Mouse (Mus musculus) embryonic facial prominence, embryonic 10.5 days (tissue): ENCODE data around the gene Ptprz1. TPM values are rescaled to one million over a fixed set of nuclear protein-coding genes. Genes with fewer than 3 reads are reported as not detected.
"Not testable (repeated sequence)": the region's sequence is repeated elsewhere in the genome, so short reads cannot be mapped to it uniquely, and the experiment has no call there.

Experiments
- DNase-seq: peaks from one replicate; pipeline ENCODE4 v3.0.0-alpha.2; 2017; ENCODE audit warnings: low spot score
- H3K27ac ChIP-seq: fragments of 300-500 bp; sonication (generic); replicated peaks from 2 replicates; pipeline ENCODE4 v1.5.1; 2016; ENCODE audit warnings: mild to moderate bottlenecking
- H3K27me3 ChIP-seq: fragments of 300-500 bp; sonication (generic); replicated peaks from 2 replicates; pipeline ENCODE4 v1.6.1; 2016; ENCODE audit warnings: low read depth, mild to moderate bottlenecking; ENCODE audit not compliant: poor library complexity, severe bottlenecking
- H3K36me3 ChIP-seq: fragments of 300-500 bp; sonication (generic); replicated peaks from 2 replicates; pipeline ENCODE4 v1.6.1; 2016; ENCODE audit warnings: mild to moderate bottlenecking, moderate library complexity
- H3K4me1 ChIP-seq: fragments of 300-500 bp; sonication (generic); 2 replicates; pipeline ENCODE4 v1.6.1; 2016
- H3K4me3 ChIP-seq: fragments of 300-500 bp; sonication (generic); 2 replicates; pipeline ENCODE4 v1.5.1; 2016; ENCODE audit warnings: mild to moderate bottlenecking, moderate library complexity
- H3K9me3 ChIP-seq: fragments of 300-500 bp; sonication (generic); 2 replicates; pipeline ENCODE4 v1.6.1; 2016; ENCODE audit warnings: mild to moderate bottlenecking
- WGBS: fragments of 180-500 bp; shearing (Covaris S2); methylation state at CpG from one replicate; pipeline ENCODE4 v1.1.7; 2016; 5-methylcytosine and 5-hydroxymethylcytosine counted together
- polyA plus RNA-seq: library from polyadenylated mRNA; unstranded; fragments of >200 nt; fragmentation: Nextera tagmentation; extraction: Ambion mirVana; gene quantifications from 2 replicates; pipeline ENCODE4 v1.2.1, GENCODE M21; 2016

Ptprz1 gene
- polyA plus RNA-seq, 1 experiment from 2014 or later = 9.9 TPM

DNA sequence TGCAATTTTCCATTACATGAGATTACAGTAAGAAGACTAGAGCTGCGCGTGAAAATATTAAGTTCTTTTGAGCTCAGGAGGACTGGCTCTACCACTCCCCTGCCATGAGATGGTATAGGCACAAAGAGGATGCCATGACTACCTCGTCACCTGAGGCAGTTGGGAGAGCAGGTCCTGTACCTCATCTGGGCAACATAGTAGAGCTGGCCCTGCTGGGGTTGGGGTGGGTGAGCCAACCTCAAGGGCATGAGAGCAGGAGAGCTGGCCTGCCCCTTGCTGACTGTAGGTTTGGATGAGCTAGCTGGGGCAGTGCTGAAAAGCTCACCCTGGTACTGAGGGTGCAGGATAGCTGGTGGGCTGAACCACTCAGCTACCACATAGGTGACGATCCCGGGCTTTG is 180.4 kb downstream of the Ptprz1 start:
- no peak for DNase-seq
- no peak overlapping the region for H3K4me3 ChIP-seq
- WGBS = 93% methylated on average over 5 of the region's 5 CpGs
- peaks cover 6% of the 10 kb centered on the region for H3K9me3 ChIP-seq
- H3K4me1 ChIP-seq = no peaks in the 10 kb centered on the region
- no peaks in the 10 kb centered on the region for H3K27me3 ChIP-seq
- no peak overlapping the region for H3K27ac ChIP-seq
- H3K36me3 ChIP-seq = peaks cover 7% of the 10 kb centered on the region; the same call in 1 of the 2 replicates

- WGBS = 78% methylated on average over 2 of the region's 2 CpGs
- H3K4me1 ChIP-seq = peaks cover 8% of the 10 kb centered on the region
These were observed 200.8 kb downstream of the Ptprz1 start for GRCm38 (mm10) chr6:23076060-23076459.

GRCm38 (mm10) chr6:23078273-23078672 is 203.0 kb downstream of the Ptprz1 start:
- Histone ChIP-seq H3K27ac (no peak overlapping the region), H3K4me1 (peaks cover 8% of the 10 kb centered on the region), H3K27me3 (no peaks in the 10 kb centered on the region), H3K36me3 (no peaks in the 10 kb centered on the region), H3K9me3 (no peaks in the 10 kb centered on the region), H3K4me3 (no peak overlapping the region)
- DNase-seq = no peak
- WGBS = 82% methylated on average over 2 of the region's 2 CpGs

More at GRCm38 (mm10) chr6:23076060-23076459, 200.8 kb downstream of the Ptprz1 start:
- Histone ChIP-seq H3K27ac (no peak overlapping the region), H3K4me3 (no peak overlapping the region), H3K27me3 (no peaks in the 10 kb centered on the region), H3K9me3 (no peaks in the 10 kb centered on the region), H3K36me3 (no peaks in the 10 kb centered on the region)
- DNase-seq = no peak

DNA sequence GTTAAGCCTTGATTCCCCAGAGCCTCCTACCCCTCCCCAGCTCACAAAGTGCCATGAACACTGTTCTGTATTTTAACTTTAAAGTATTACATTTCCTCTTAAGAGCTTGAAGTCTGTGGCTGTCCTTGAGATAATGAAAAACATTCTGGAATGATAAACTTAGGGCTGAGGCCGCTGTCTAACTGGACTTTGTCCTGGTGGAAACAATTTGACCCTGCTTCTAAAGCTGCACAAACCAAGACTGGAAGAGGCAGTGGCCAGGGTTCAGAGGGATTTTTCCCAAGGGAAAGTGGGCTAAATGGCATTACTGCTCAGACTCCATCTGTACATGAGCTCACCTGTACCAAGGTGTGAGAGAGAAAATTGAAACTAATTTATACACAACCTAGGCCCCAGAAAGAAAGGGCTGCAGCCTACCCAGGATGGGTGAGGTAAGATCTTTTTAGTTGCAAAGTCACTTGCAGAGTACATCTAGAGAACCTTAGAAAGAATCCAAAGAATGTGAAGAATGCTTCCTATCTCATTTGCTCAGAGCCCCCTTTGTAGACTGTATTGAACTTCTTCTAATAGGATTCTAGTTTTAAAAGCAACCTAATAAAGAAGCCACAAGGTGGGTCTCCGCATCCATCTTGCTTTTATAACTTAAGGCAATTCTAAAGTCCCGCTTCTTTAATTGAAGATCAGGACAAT is 204.8 kb downstream of the Ptprz1 start:
- Histone ChIP-seq H3K9me3 (no peaks in the 10 kb centered on the region), H3K36me3 (no peaks in the 10 kb centered on the region), H3K27ac (no peak overlapping the region), H3K27me3 (no peaks in the 10 kb centered on the region), H3K4me3 (no peak overlapping the region), H3K4me1 (peaks cover 8% of the 10 kb centered on the region)
- peak; percentile 12 for DNase-seq
- 49% methylated on average over 3 of the region's 3 CpGs for WGBS

DNA sequence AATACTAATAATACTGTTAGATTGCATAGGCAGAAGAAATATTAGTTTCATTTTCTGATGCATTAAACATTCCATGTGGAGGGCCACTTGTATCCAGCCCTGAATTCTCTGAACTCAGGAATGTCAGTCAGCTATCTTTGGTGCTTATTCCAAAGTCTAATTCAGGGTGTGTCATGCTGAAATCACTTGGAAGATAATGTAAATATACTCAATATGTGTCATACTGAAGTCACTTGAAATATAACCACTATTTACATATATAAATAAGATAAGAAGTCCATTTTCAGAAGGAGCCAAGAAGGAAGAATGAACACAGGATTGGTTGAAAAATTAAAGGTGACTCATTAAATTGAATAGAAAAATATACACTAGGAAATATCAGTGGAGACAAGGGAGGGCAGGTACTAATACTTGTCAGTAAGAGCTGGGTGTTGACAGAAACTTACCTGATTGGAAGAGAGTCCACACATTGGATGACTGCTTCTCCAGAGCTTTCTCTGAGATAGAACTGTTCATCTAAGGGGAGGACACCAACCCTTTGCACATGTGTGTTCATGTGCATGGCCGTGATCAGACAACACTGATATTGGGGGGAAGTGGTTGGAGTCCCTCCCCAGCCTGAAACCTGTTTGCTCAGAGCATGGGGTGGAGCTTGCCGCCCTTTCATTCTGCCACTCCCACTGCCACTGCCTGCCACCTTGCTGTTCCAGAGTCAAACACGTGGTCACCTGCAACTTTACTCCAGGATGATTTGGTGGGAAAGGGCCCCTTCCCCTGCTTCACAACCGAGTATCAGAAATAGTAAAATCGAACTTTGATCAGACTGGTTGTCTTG is 209.5 kb downstream of the Ptprz1 start:
- no peak overlapping the region for H3K27ac ChIP-seq
- H3K27me3 ChIP-seq = no peaks in the 10 kb centered on the region
- DNase-seq = no peak
- H3K4me1 ChIP-seq = peaks cover 6% of the 10 kb centered on the region
- H3K9me3 ChIP-seq = 0 out of 2 replicates have a peak, but pooled peaks cover 4% of the 10 kb centered on the region
- H3K4me3 ChIP-seq = no peak overlapping the region
- WGBS = 89% methylated on average over 5 of the region's 5 CpGs
- H3K36me3 ChIP-seq = no peaks in the 10 kb centered on the region

DNA sequence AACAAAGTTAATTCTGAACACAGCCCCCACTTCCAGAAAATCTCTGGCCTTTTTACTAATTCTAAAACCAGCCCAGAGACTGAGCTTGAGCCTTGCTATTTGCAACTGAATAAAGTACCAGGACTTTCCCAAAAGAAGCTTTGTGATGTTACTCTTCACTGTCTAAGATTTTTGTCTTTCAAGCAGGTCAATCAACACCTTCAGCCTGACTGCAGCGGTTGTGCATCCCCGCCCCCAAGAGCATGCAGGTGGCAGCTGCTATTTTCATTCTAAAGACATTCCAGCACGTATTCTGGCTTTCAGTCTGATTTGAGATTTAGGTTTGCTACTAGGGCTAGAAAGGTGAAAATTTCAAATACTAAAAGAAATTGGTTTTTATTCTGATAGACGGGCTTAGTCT is 214.0 kb downstream of the Ptprz1 start:
- H3K27ac ChIP-seq, H3K36me3 ChIP-seq, H3K9me3 ChIP-seq, H3K4me1 ChIP-seq, H3K27me3 ChIP-seq, H3K4me3 ChIP-seq, DNase-seq: not testable (repeated sequence)
- 80% methylated on average over 4 of the region's 4 CpGs for WGBS

- not testable (repeated sequence) for H3K27me3 ChIP-seq, H3K4me1 ChIP-seq, DNase-seq, H3K27ac ChIP-seq, H3K4me3 ChIP-seq, H3K36me3 ChIP-seq, H3K9me3 ChIP-seq
- 92% methylated on average over 11 of the region's 11 CpGs for WGBS
These were observed 215.2 kb downstream of the Ptprz1 start for GRCm38 (mm10) chr6:23090346-23091055.
